Mouse (Mus musculus): ENCODE results near the gene Cdc26. TPM values are rescaled to one million over a fixed set of nuclear protein-coding genes. Genes with fewer than 3 reads are reported as not detected.

Gene Cdc26
- 94.4 and 95.5 TPM in 2 replicates for polyA plus RNA-seq (2016; fragmentation: Nextera tagmentation; extraction: Ambion mirVana)

- peak within 1 kb of the TSS; percentile 94 for H3K4me3 ChIP-seq
- peaks cover 55% of the 10 kb centered on the region for H3K36me3 ChIP-seq
- H3K4me2 ChIP-seq, result peak within 1 kb of the TSS; percentile 85
- peak; percentile 98 for ATAC-seq
- H3K27me3 ChIP-seq (replicated peaks), result no peaks in the 10 kb centered on the region
- no peaks in the 10 kb centered on the region for H3K9me3 ChIP-seq (replicated peaks)
- H3K4me1 ChIP-seq, result peaks cover 39% of the 10 kb centered on the region
- peak within 1 kb of the TSS; percentile 92 for H3K9ac ChIP-seq
- WGBS (ENCODE audit: insufficient replicate concordance), result under 1% methylated on average over 39 of the region's 39 CpGs
- H3K27ac ChIP-seq, result peak within 1 kb of the TSS; percentile 91
Measured at GRCm38 (mm10) chr4:62408601-62409282, at the start of gene Cdc26, which contains the start of gene Prpf4. TSS of gene Cdc26 (minus strand) at chr4:62408642. TSS of gene Prpf4 (plus strand) at chr4:62408797.

- ATAC-seq, result no peak
- no peaks in the 10 kb centered on the region for H3K36me3 ChIP-seq
- no peaks in the 10 kb centered on the region for H3K27me3 ChIP-seq (replicated peaks)
- no peak overlapping the region for H3K27ac ChIP-seq
- WGBS (ENCODE audit: insufficient replicate concordance), result 48% methylated on average over 5 of the region's 5 CpGs
- H3K4me1 ChIP-seq, result no peaks in the 10 kb centered on the region
- no peaks in the 10 kb centered on the region for H3K9me3 ChIP-seq (replicated peaks)
- H3K4me3 ChIP-seq, result no peak overlapping the region
- H3K4me2 ChIP-seq, result no peak overlapping the region
- no peak overlapping the region for H3K9ac ChIP-seq
Measured at GRCm38 (mm10) chr4:62454995-62455394, 46.6 kb upstream of the Cdc26 start.

GRCm38 (mm10) chr4:62440986-62441385, 32.5 kb upstream of the Cdc26 start:
- no peak overlapping the region for H3K4me2 ChIP-seq
- no peak overlapping the region for H3K9ac ChIP-seq
- H3K27me3 ChIP-seq (replicated peaks), result no peaks in the 10 kb centered on the region
- ATAC-seq, result no peak
- WGBS (ENCODE audit: insufficient replicate concordance), result 69% methylated on average over 4 of the region's 4 CpGs
- no peaks in the 10 kb centered on the region for H3K36me3 ChIP-seq
- H3K4me1 ChIP-seq, result no peaks in the 10 kb centered on the region
- no peaks in the 10 kb centered on the region for H3K9me3 ChIP-seq (replicated peaks)
- H3K27ac ChIP-seq, result no peak overlapping the region
- H3K4me3 ChIP-seq, result no peak overlapping the region

- Histone ChIP-seq H3K4me3 (no peak overlapping the region), H3K36me3 (no peaks in the 10 kb centered on the region), H3K4me2 (no peak overlapping the region), H3K9me3 (replicated peaks) (no peaks in the 10 kb centered on the region), H3K27ac (no peak overlapping the region), H3K9ac (no peak overlapping the region), H3K4me1 (no peaks in the 10 kb centered on the region), H3K27me3 (replicated peaks) (no peaks in the 10 kb centered on the region)
- WGBS (ENCODE audit: insufficient replicate concordance), result 55% methylated on average over 4 of the region's 4 CpGs
- ATAC-seq, result no peak
Measured at GRCm38 (mm10) chr4:62440544-62440943, 32.1 kb upstream of the Cdc26 start.

GRCm38 (mm10) chr4:62439793-62440192, 31.4 kb upstream of the Cdc26 start:
- H3K4me2 ChIP-seq, result no peak overlapping the region
- WGBS (ENCODE audit: insufficient replicate concordance), result 25% methylated on average over 4 of the region's 4 CpGs
- no peak for ATAC-seq
- H3K36me3 ChIP-seq, result no peaks in the 10 kb centered on the region
- H3K4me3 ChIP-seq, result no peak overlapping the region
- no peak overlapping the region for H3K27ac ChIP-seq
- no peaks in the 10 kb centered on the region for H3K9me3 ChIP-seq (replicated peaks)
- no peaks in the 10 kb centered on the region for H3K4me1 ChIP-seq
- no peaks in the 10 kb centered on the region for H3K27me3 ChIP-seq (replicated peaks)
- no peak overlapping the region for H3K9ac ChIP-seq

GRCm38 (mm10) chr4:62437871-62438270, 29.4 kb upstream of the Cdc26 start:
- no peak overlapping the region for H3K4me2 ChIP-seq
- no peaks in the 10 kb centered on the region for H3K9me3 ChIP-seq (replicated peaks)
- no peak overlapping the region for H3K4me3 ChIP-seq
- no peak overlapping the region for H3K27ac ChIP-seq
- H3K9ac ChIP-seq, result no peak overlapping the region
- ATAC-seq, result no peak
- H3K36me3 ChIP-seq, result no peaks in the 10 kb centered on the region
- H3K4me1 ChIP-seq, result no peaks in the 10 kb centered on the region
- 71% methylated on average over 7 of the region's 7 CpGs for WGBS (ENCODE audit: insufficient replicate concordance)
- no peaks in the 10 kb centered on the region for H3K27me3 ChIP-seq (replicated peaks)

GRCm38 (mm10) chr4:62437256-62437778, 28.9 kb upstream of the Cdc26 start:
- no peak overlapping the region for H3K4me3 ChIP-seq
- no peak for ATAC-seq
- no peak overlapping the region for H3K9ac ChIP-seq
- WGBS (ENCODE audit: insufficient replicate concordance), result 66% methylated on average over 3 of the region's 3 CpGs
- peaks cover 3% of the 10 kb centered on the region for H3K4me1 ChIP-seq
- H3K27me3 ChIP-seq (replicated peaks), result no peaks in the 10 kb centered on the region
- no peak overlapping the region for H3K27ac ChIP-seq
- no peaks in the 10 kb centered on the region for H3K36me3 ChIP-seq
- no peak overlapping the region for H3K4me2 ChIP-seq
- no peaks in the 10 kb centered on the region for H3K9me3 ChIP-seq (replicated peaks)

- no peak for ATAC-seq
- Histone ChIP-seq H3K4me1 (peaks cover 21% of the 10 kb centered on the region), H3K9ac (no peak within 1 kb of the TSS), H3K27ac (no peak within 1 kb of the TSS), H3K36me3 (no peaks in the 10 kb centered on the region), H3K4me3 (no peak within 1 kb of the TSS), H3K4me2 (no peak within 1 kb of the TSS), H3K27me3 (replicated peaks) (no peaks in the 10 kb centered on the region), H3K9me3 (replicated peaks) (no peaks in the 10 kb centered on the region)
- WGBS (ENCODE audit: insufficient replicate concordance), result 70% methylated on average over 6 of the region's 6 CpGs
Measured at GRCm38 (mm10) chr4:62435081-62435480, 26.6 kb upstream of the Cdc26 start, which contains the start of gene Rnf183. TSS of gene Rnf183 (minus strand) at chr4:62435252.

- 69% methylated on average over 7 of the region's 7 CpGs for WGBS (ENCODE audit: insufficient replicate concordance)
- no peak for ATAC-seq
Measured at GRCm38 (mm10) chr4:62433939-62434870, 25.8 kb upstream of the Cdc26 start.

GRCm38 (mm10) chr4:62431522-62431921, 23.1 kb upstream of the Cdc26 start:
- peak overlapping the region; percentile 68 for H3K27ac ChIP-seq
- no peaks in the 10 kb centered on the region for H3K27me3 ChIP-seq (replicated peaks)
- no peak overlapping the region for H3K9ac ChIP-seq
- H3K4me2 ChIP-seq, result peak overlapping the region; percentile 25; the same call in 1 of the 2 replicates
- H3K36me3 ChIP-seq, result no peaks in the 10 kb centered on the region
- H3K9me3 ChIP-seq (replicated peaks), result no peaks in the 10 kb centered on the region
- WGBS (ENCODE audit: insufficient replicate concordance), result 49% methylated on average over 4 of the region's 4 CpGs
- peak; percentile 80 for ATAC-seq
- H3K4me1 ChIP-seq, result peaks cover 33% of the 10 kb centered on the region
- no peak overlapping the region for H3K4me3 ChIP-seq

More at GRCm38 (mm10) chr4:62433939-62434870, 25.8 kb upstream of the Cdc26 start:
- Histone ChIP-seq H3K4me1 (peaks cover 21% of the 10 kb centered on the region), H3K27ac (no peak overlapping the region), H3K9me3 (replicated peaks) (no peaks in the 10 kb centered on the region), H3K36me3 (no peaks in the 10 kb centered on the region), H3K9ac (no peak overlapping the region), H3K4me3 (no peak overlapping the region), H3K27me3 (replicated peaks) (no peaks in the 10 kb centered on the region), H3K4me2 (no peak overlapping the region)

GRCm38 (mm10) chr4:62430678-62431077, 22.2 kb upstream of the Cdc26 start:
- no peak for ATAC-seq
- H3K9me3 ChIP-seq (replicated peaks), result no peaks in the 10 kb centered on the region
- no peak overlapping the region for H3K4me3 ChIP-seq
- H3K4me2 ChIP-seq, result no peak overlapping the region
- H3K9ac ChIP-seq, result no peak overlapping the region
- no peaks in the 10 kb centered on the region for H3K27me3 ChIP-seq (replicated peaks)
- H3K4me1 ChIP-seq, result peaks cover 33% of the 10 kb centered on the region
- H3K36me3 ChIP-seq, result peaks cover 5% of the 10 kb centered on the region
- H3K27ac ChIP-seq, result no peak overlapping the region

- Histone ChIP-seq H3K27ac (no peak overlapping the region), H3K4me2 (no peak overlapping the region), H3K9ac (no peak overlapping the region; the same call in 1 of the 2 replicates), H3K4me3 (no peak overlapping the region), H3K27me3 (replicated peaks) (no peaks in the 10 kb centered on the region), H3K36me3 (peaks cover 16% of the 10 kb centered on the region), H3K4me1 (peaks cover 33% of the 10 kb centered on the region), H3K9me3 (replicated peaks) (no peaks in the 10 kb centered on the region)
- 73% methylated on average over 9 of the region's 9 CpGs for WGBS (ENCODE audit: insufficient replicate concordance)
- ATAC-seq, result no peak
Measured at GRCm38 (mm10) chr4:62429616-62430015, 21.2 kb upstream of the Cdc26 start.
